Mouse (Mus musculus) spleen, adult 2 months (tissue): ENCODE measurements around the gene Psors1c2. TPM values are rescaled to one million over a fixed set of nuclear protein-coding genes. Genes with fewer than 3 reads are reported as not detected.

Source experiments
- DNase-seq, 2 experiments: peaks; one replicate each; pipeline versions ENCODE4 v3.0.0 to v3.0.0-alpha.2; 2012 to 2021; ENCODE audit warnings: low spot score in 2 of 2, low read depth in 1 of 2
- H3K27ac ChIP-seq: fragments of 200-500 bp; 2 replicates; pipeline ENCODE4 v1.5.1; 2012; ENCODE audit warnings: low read length, inconsistent platforms; ENCODE audit not compliant: insufficient read depth
- H3K27me3 ChIP-seq: fragments of 200-500 bp; 2 replicates; pipeline ENCODE4 v1.6.1; 2012; ENCODE audit warnings: mild to moderate bottlenecking, moderate library complexity, low read length, inconsistent platforms; ENCODE audit not compliant: control insufficient read depth, insufficient read depth
- H3K36me3 ChIP-seq: fragments of 200-500 bp; 2 replicates; pipeline ENCODE4 v1.6.1; 2012; ENCODE audit warnings: mild to moderate bottlenecking, low read length, inconsistent platforms; ENCODE audit not compliant: control insufficient read depth, insufficient read depth
- H3K4me1 ChIP-seq: fragments of 200-500 bp; 2 replicates; pipeline ENCODE4 v1.6.1; 2011; ENCODE audit warnings: inconsistent platforms; ENCODE audit not compliant: control insufficient read depth, insufficient read depth, insufficient read length
- H3K4me3 ChIP-seq: fragments of 200-500 bp; 2 replicates; pipeline ENCODE4 v1.5.1; 2011; ENCODE audit warnings: mild to moderate bottlenecking, inconsistent platforms; ENCODE audit not compliant: insufficient read depth, insufficient read length; ENCODE audit errors: extremely low read depth
- CTCF ChIP-seq: fragments of 200-500 bp; IDR thresholded peaks from 2 replicates; pipeline ENCODE4 v1.5.1; 2011; ENCODE audit warnings: mild to moderate bottlenecking, inconsistent platforms; ENCODE audit not compliant: insufficient read depth, insufficient read length, insufficient replicate concordance; ENCODE audit errors: extremely low read depth
- POLR2A ChIP-seq: fragments of 200-500 bp; IDR thresholded peaks from 2 replicates; pipeline ENCODE4 v1.6.1; 2011; ENCODE audit warnings: low read depth, low read length, inconsistent platforms
- WGBS: fragments of 180-500 bp; shearing (Covaris S2); methylation state at CpG from one replicate; pipeline ENCODE4 v1.1.7; 2018; 5-methylcytosine and 5-hydroxymethylcytosine counted together
- polyA plus RNA-seq: library from polyadenylated mRNA; depleted of rRNA; stranded (reverse); fragments of >200 nt; gene quantifications from 2 replicates; pipeline ENCODE4 v1.2.3, GENCODE M21; 2012; rRNA removed

Gene Psors1c2
- polyA plus RNA-seq, 1 experiment = 0.09 TPM

GRCm38 (mm10) chr17:35567767-35568166, 34.8 kb downstream of the Psors1c2 start:
- 35% methylated on average over 9 of the region's 9 CpGs for WGBS
- H3K27ac ChIP-seq = no peak overlapping the region

DNA sequence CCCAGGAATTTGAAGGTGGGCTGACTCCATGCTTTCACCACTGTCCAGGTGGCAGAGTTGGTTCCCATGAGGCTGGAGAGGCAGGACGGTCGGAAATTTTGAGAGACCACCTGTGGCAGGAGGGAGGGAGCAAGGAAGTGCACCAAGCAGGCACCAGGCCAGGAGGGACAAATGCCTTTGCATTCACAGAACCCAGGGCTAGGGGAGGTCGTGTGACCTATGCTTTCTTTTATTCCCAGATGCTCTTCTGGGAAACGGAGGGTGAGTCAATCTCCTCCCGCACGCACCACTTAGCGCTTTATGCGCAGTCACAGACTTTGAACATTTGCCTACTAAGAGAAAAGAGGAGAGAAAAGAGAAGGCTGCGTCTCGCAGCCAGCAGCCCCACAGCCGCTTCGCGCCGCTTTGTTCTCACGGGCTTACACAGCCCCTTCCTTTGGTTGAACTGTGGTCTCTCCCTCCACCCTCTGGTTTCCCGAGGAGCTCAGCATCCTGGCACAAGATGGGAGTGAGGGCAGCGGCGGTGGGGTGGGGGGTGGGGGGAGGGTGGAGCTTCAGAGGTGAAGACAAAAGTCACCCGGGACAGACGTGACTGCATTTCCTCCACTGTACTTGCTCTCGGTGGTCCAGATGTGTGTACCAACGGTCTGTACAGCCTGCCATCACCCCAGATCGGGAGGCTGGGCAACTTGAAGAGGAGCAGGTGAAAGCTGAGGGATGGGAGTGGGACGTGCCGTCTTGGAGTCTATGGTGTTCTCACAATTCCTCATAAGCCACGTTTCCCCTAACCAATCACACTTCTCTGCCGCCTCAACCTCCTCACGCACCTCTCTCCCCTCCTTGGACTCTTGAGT, 36.3 kb downstream of the Psors1c2 start:
- DNase-seq = no peak
- Histone ChIP-seq H3K27ac (no peak overlapping the region), H3K27me3 (peaks cover 3% of the 10 kb centered on the region; the same call in 1 of the 2 replicates), H3K36me3 (no peaks in the 10 kb centered on the region), H3K4me3 (no peak overlapping the region), H3K4me1 (no peaks in the 10 kb centered on the region)
- 6% methylated on average over 28 of the region's 28 CpGs for WGBS
- TF ChIP-seq POLR2A (no peak), CTCF (no peak)

More at GRCm38 (mm10) chr17:35567767-35568166, 34.8 kb downstream of the Psors1c2 start:
- Histone ChIP-seq H3K36me3 (no peaks in the 10 kb centered on the region), H3K4me3 (no peak overlapping the region), H3K27me3 (peaks cover 3% of the 10 kb centered on the region; the same call in 1 of the 2 replicates), H3K4me1 (no peaks in the 10 kb centered on the region)
- TF ChIP-seq POLR2A (no peak), CTCF (no peak)
- DNase-seq = no peak

DNA sequence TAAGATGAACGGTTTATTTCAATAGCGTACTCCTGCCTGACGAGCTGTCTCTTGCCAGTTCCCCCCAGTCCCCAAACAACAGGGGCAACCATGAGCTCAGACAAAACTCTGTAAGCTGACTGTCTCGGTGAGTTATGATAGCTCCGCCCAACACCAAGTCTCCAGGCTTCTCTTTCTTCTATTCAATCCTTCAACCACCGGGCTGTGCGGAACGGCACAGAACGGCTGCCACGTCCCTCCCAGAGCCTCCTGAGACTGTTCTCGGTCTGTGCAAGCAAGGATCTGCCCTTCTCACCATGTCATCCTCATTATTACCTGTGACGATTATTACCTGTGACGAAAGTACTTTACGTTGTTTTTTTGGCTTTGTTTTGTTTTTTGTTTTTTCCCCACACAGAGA, 37.8 kb downstream of the Psors1c2 start:
- Histone ChIP-seq H3K4me3 (no peak overlapping the region), H3K36me3 (no peaks in the 10 kb centered on the region), H3K27me3 (peaks cover 3% of the 10 kb centered on the region; the same call in 1 of the 2 replicates), H3K27ac (no peak overlapping the region), H3K4me1 (no peaks in the 10 kb centered on the region)
- 85% methylated on average over 14 of the region's 14 CpGs for WGBS
- no peak for DNase-seq
- TF ChIP-seq CTCF (no peak), POLR2A (no peak)

- no peak for DNase-seq
- Histone ChIP-seq H3K36me3 (no peaks in the 10 kb centered on the region), H3K4me1 (no peaks in the 10 kb centered on the region), H3K27me3 (peaks cover 3% of the 10 kb centered on the region; the same call in 1 of the 2 replicates), H3K4me3 (no peak overlapping the region), H3K27ac (no peak overlapping the region)
- TF ChIP-seq POLR2A = no peak
- TF ChIP-seq CTCF = no peak
- WGBS = 92% methylated on average over 7 of the region's 7 CpGs
Observed at GRCm38 (mm10) chr17:35571477-35571876, 38.5 kb downstream of the Psors1c2 start.

DNA sequence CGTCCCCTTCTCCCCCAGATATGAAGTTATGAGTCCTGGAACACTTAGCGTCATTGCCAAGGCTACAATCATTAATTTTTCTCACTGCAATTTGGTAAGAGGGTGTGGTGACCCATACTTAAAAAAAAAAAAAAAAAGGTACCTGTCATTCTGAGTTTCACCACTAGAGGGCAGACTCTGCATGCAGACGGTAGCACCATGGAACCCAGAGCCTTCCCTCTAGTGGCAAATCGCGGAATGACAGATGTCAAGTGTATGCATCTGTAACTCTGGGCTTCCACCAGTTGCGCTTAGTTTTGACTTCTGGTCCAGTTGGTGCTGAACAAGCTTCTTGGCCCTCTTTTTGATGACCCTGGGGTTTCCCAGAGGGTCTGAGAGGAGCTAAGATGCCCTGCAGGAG, 45.2 kb downstream of the Psors1c2 start:
- WGBS = 22% methylated on average over 6 of the region's 6 CpGs

GRCm38 (mm10) chr17:35582900-35583299, 49.9 kb downstream of the Psors1c2 start:
- Histone ChIP-seq H3K27me3 (no peaks in the 10 kb centered on the region), H3K27ac (no peak overlapping the region), H3K4me1 (no peaks in the 10 kb centered on the region), H3K4me3 (no peak overlapping the region), H3K36me3 (no peaks in the 10 kb centered on the region)
- TF ChIP-seq POLR2A = no peak
- peak; percentile 18; the same call in 1 of the 2 replicates for TF ChIP-seq CTCF
- WGBS = 91% methylated on average over 1 of the region's 1 CpGs
- no peak for DNase-seq

More for the DNA sequence above, 45.2 kb downstream of the Psors1c2 start:
- TF ChIP-seq CTCF (peak; percentile 92; the same call in 1 of the 2 replicates), POLR2A (no peak)
- no peaks in the 10 kb centered on the region for H3K36me3 ChIP-seq
- H3K27ac ChIP-seq = no peak overlapping the region
- peak; percentile 68 to 79 for DNase-seq
- H3K4me3 ChIP-seq = no peak overlapping the region
- H3K27me3 ChIP-seq = no peaks in the 10 kb centered on the region
- no peaks in the 10 kb centered on the region for H3K4me1 ChIP-seq

Other genes starting within 250 kb of the Psors1c2 start
- not detected in 2 replicates for gene H2-Q1, start 212.8 kb upstream of the Psors1c2 start, polyA plus RNA-seq
- gene H2-Q2, start 191.0 kb upstream of the Psors1c2 start, polyA plus RNA-seq = 0.48 and 0.58 TPM in 2 replicates
- gene H2-Q4, start 153.6 kb upstream of the Psors1c2 start, polyA plus RNA-seq = 249 and 304 TPM in 2 replicates
- 239 and 253 TPM in 2 replicates for gene H2-Q6, start 108.4 kb upstream of the Psors1c2 start, polyA plus RNA-seq
- 667 and 745 TPM in 2 replicates for gene H2-Q7, start 94.0 kb upstream of the Psors1c2 start, polyA plus RNA-seq
- gene H2-Q10, start 63.1 kb upstream of the Psors1c2 start, polyA plus RNA-seq = 7.7 and 11.0 TPM in 2 replicates
- gene Pou5f1, start 27.2 kb upstream of the Psors1c2 start, polyA plus RNA-seq = not detected in 2 replicates
- 9.6 and 13.5 TPM in 2 replicates for gene Tcf19, start 16.4 kb upstream of the Psors1c2 start, polyA plus RNA-seq
- gene Cchcr1, start 16.1 kb upstream of the Psors1c2 start, polyA plus RNA-seq = 4.2 and 4.4 TPM in 2 replicates
- gene Cdsn, start 18.9 kb downstream of the Psors1c2 start, polyA plus RNA-seq = 0.13 and 0.18 TPM in 2 replicates
- gene 2300002M23Rik, start 34.2 kb downstream of the Psors1c2 start, polyA plus RNA-seq = not detected in 2 replicates
- not detected in 2 replicates for gene Sfta2, start 68.3 kb downstream of the Psors1c2 start, polyA plus RNA-seq
- not detected in 2 replicates for gene Gm9573, start 93.4 kb downstream of the Psors1c2 start, polyA plus RNA-seq
- not detected in 2 replicates for gene Mucl3, start 110.5 kb downstream of the Psors1c2 start, polyA plus RNA-seq
- gene Vars2, start 134.4 kb downstream of the Psors1c2 start, polyA plus RNA-seq = 28.9 and 37.3 TPM in 2 replicates
- gene Gtf2h4, start 140.5 kb downstream of the Psors1c2 start, polyA plus RNA-seq = 21.7 and 23.5 TPM in 2 replicates
- gene Ddr1, start 171.4 kb downstream of the Psors1c2 start, polyA plus RNA-seq = 27.0 and 38.7 TPM in 2 replicates